8 mouse cellular contexts compared by ENCODE assay signal in genomic region chr2:152819926-152820325, GRCm38 (mm10). TPM values are rescaled to one million over a fixed set of nuclear protein-coding genes. Genes with fewer than 3 reads are reported as not detected.
DNase-seq lines count a peak whose midpoint lies in the region; ATAC-seq and TF ChIP-seq lines count a peak whose summit lies in the region.

No protein-coding gene starts in this region.

- 27% methylated on average over 4 of the region's 4 CpGs for WGBS in forebrain, embryonic 16.5 days
- 88% methylated on average over 4 of the region's 4 CpGs for WGBS in limb, embryonic 10.5 days
- 66% methylated on average over 4 of the region's 4 CpGs for WGBS in stomach, embryonic 14.5 days

- no peak overlapping the region for H3K9ac ChIP-seq in forebrain, embryonic 16.5 days (replicated peaks; ENCODE audit: low read depth, low read length)
- no peak overlapping the region for H3K9ac ChIP-seq in stomach, embryonic 14.5 days (replicated peaks; ENCODE audit: low read depth, low read length)

- peak; percentile 53 for DNase-seq in kidney, adult 18-20 months
- no peak for DNase-seq in kidney, adult 9 months
- DNase-seq in limb, embryonic 10.5 days (ENCODE audit: low spot score) = no peak
- DNase-seq in right cerebral cortex, postnatal 36 days (ENCODE audit: low spot score in 2 of 2) = no peak
- no peak for DNase-seq in right cerebral cortex, adult 2 months (ENCODE audit: low spot score in 2 of 2)

- H3K4me1 ChIP-seq in E14TG2a.4 (replicated peaks; ENCODE audit: low read depth, low read length) = peaks cover 97% of the 10 kb centered on the region
- H3K4me1 ChIP-seq in forebrain, embryonic 16.5 days (replicated peaks; ENCODE audit: control insufficient read depth, insufficient read depth, low read length) = peaks cover 38% of the 10 kb centered on the region
- H3K4me1 ChIP-seq in limb, embryonic 10.5 days = peaks cover 30% of the 10 kb centered on the region
- peaks cover 35% of the 10 kb centered on the region for H3K4me1 ChIP-seq in stomach, embryonic 14.5 days (ENCODE audit: control insufficient read depth, insufficient read depth, low read length)

- no peaks in the 10 kb centered on the region for H3K27me3 ChIP-seq in E14TG2a.4 (ENCODE audit: insufficient read depth, low read length)
- no peaks in the 10 kb centered on the region for H3K27me3 ChIP-seq in forebrain, embryonic 16.5 days (replicated peaks; ENCODE audit: control insufficient read depth, insufficient read depth, low read length)
- H3K27me3 ChIP-seq in limb, embryonic 10.5 days (ENCODE audit: low read depth, poor library complexity, severe bottlenecking) = no peaks in the 10 kb centered on the region
- no peaks in the 10 kb centered on the region for H3K27me3 ChIP-seq in stomach, embryonic 14.5 days (ENCODE audit: control insufficient read depth, insufficient read depth, low read length)

- peak; percentile 60 for ATAC-seq in forebrain, embryonic 16.5 days
- ATAC-seq in stomach, embryonic 14.5 days (ENCODE audit: insufficient number of reproducible peaks, insufficient read depth, low FRiP score, low read depth) = no peak

- peaks cover 41% of the 10 kb centered on the region for H3K36me3 ChIP-seq in E14TG2a.4 (ENCODE audit: insufficient read depth, low read length)
- 0 out of 2 replicates have a peak, but pooled peaks cover 2% of the 10 kb centered on the region for H3K36me3 ChIP-seq in forebrain, embryonic 16.5 days (ENCODE audit: control insufficient read depth, insufficient read depth)
- H3K36me3 ChIP-seq in limb, embryonic 10.5 days = peaks cover 64% of the 10 kb centered on the region
- H3K36me3 ChIP-seq in stomach, embryonic 14.5 days (ENCODE audit: control insufficient read depth, insufficient read depth, low read length) = 0 out of 2 replicates have a peak, but pooled peaks cover 6% of the 10 kb centered on the region

- peak overlapping the region; percentile 54 for H3K27ac ChIP-seq in forebrain, embryonic 16.5 days (ENCODE audit: low read length)
- H3K27ac ChIP-seq in limb, embryonic 10.5 days = peak overlapping the region; percentile 83
- peak overlapping the region; percentile 35; the same call in 1 of the 2 replicates for H3K27ac ChIP-seq in stomach, embryonic 14.5 days (ENCODE audit: low read length)

- H3K4me2 ChIP-seq in forebrain, embryonic 16.5 days (ENCODE audit: low read length) = no peak overlapping the region
- no peak overlapping the region for H3K4me2 ChIP-seq in stomach, embryonic 14.5 days (replicated peaks; ENCODE audit: low read depth, low read length)

- TF ChIP-seq CTCF in E14TG2a.4 (conservative IDR thresholded peaks at IDR 0.05; ENCODE audit: low read length) = no peak

- H3K4me3 ChIP-seq in E14TG2a.4 (replicated peaks; ENCODE audit: low read length) = peak overlapping the region; percentile 65
- no peak overlapping the region for H3K4me3 ChIP-seq in forebrain, embryonic 16.5 days (replicated peaks; ENCODE audit: low read length)
- no peak overlapping the region for H3K4me3 ChIP-seq in limb, embryonic 10.5 days
- no peak overlapping the region for H3K4me3 ChIP-seq in stomach, embryonic 14.5 days (ENCODE audit: low read depth, low read length)

- H3K9me3 ChIP-seq in E14TG2a.4 (ENCODE audit: low read length) = peaks cover 6% of the 10 kb centered on the region; the same call in 1 of the 2 replicates
- no peaks in the 10 kb centered on the region for H3K9me3 ChIP-seq in forebrain, embryonic 16.5 days (ENCODE audit: control insufficient read depth, low read length)
- H3K9me3 ChIP-seq in limb, embryonic 10.5 days (replicated peaks) = no peaks in the 10 kb centered on the region
- no peaks in the 10 kb centered on the region for H3K9me3 ChIP-seq in stomach, embryonic 14.5 days (ENCODE audit: control insufficient read depth, low read depth, low read length)

RNA-seq across cellular contexts. Expression of gene Bcl2l1, which starts 11.6 kb away (rescaled TPM):
- polyA plus RNA-seq in forebrain, embryonic 16.5 days (2015; fragmentation: Nextera tagmentation; extraction: Ambion mirVana) = 176 and 188 TPM in 2 replicates
- 90.1 and 103 TPM in 2 replicates for polyA plus RNA-seq in limb, embryonic 10.5 days (2016; fragmentation: Nextera tagmentation; extraction: Ambion mirVana)
- 79.4 and 82.4 TPM in 2 replicates for polyA plus RNA-seq in stomach, embryonic 14.5 days (2014; fragmentation: Nextera tagmentation; extraction: Ambion mirVana)

RNA-seq across cellular contexts. Expression of gene Tpx2, which starts 27.8 kb away (rescaled TPM):
- 40.0 and 49.6 TPM in 2 replicates for polyA plus RNA-seq in forebrain, embryonic 16.5 days (2015; fragmentation: Nextera tagmentation; extraction: Ambion mirVana)
- polyA plus RNA-seq in limb, embryonic 10.5 days (2016; fragmentation: Nextera tagmentation; extraction: Ambion mirVana) = 141 and 147 TPM in 2 replicates
- 91.7 and 95.3 TPM in 2 replicates for polyA plus RNA-seq in stomach, embryonic 14.5 days (2014; fragmentation: Nextera tagmentation; extraction: Ambion mirVana)
